Mouse (Mus musculus) ovary, adult 18-20 months (tissue): ENCODE measurements around the gene Snx18.

ENCODE experiments used
- DNase-seq: peaks from one replicate; pipeline ENCODE4 v3.0.0; 2022; ENCODE audit warnings: low spot score, mixed read lengths

The Snx18 gene

DNA sequence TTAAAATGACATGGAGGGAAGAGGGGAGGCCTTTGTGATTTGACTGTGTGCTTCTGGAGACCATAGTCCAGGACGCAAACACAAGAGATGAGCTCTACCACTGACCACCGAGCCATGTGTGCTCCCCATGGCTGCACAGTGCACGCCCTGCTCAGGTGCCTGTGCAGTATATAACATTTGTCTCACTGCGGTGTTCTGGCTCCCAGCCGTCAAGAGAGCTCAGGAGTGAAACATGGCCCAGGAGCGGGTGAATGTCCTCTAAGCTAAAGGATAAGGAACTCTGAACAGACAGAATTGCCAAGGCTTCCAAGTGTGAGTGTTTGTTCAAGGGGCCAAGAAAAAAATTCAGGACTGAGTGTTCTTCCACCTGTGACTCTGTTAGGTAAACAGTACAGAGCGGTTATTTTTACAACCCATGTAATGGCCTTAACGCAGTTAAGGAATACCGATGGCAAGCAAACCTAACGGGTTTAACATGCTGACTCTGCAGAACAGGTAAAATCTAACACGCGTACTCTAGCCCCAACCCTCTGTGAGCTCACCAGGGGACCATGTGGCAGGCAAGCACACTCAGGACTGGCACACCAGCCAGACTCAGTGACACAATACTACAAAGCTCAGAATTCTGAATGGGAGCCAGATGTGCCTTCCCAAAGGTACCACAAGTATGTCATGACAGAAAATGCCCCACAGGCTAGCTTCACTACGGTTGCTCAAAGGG is 21.4 kb downstream of the Snx18 start:
- no peak for DNase-seq

DNA sequence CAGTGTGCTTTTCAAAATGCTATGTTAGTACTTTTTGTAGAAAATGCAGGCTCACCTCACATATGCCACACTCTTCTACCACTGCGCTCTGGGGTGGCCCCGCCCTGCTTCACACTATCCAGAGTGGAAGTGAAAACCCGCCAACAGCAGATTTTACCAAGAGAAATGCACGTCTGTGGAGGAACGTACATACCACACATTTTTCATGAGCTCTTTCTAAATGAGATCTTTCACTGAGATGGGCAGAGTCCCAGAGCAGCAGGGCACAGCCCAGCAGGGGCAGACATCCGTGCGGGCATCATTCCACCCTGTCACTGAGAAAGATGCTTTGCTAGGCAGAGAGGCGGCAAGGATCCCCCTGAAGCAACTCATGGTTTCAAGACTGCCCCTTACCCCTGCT is 22.4 kb downstream of the Snx18 start:
- no peak for DNase-seq

DNA sequence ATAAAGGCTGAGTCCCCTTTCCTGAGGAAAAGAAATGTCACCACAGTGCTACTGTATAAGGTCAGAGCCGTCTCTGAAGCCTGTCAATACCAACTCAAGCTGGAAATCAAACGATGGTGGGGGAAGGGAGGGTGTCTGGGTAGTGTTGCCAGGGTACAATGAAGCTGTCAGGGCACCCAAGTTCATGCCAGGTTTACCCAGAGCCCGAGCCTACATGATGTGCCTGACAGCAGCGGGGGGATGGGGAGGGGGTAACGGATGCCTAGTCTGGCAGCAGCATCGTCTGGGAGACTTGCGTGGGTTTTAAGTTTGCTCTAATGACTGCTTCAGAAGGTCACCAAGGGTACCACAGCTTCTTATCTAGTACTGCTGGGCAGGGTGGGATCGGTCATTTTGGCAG is 23.1 kb downstream of the Snx18 start:
- no peak for DNase-seq

DNA sequence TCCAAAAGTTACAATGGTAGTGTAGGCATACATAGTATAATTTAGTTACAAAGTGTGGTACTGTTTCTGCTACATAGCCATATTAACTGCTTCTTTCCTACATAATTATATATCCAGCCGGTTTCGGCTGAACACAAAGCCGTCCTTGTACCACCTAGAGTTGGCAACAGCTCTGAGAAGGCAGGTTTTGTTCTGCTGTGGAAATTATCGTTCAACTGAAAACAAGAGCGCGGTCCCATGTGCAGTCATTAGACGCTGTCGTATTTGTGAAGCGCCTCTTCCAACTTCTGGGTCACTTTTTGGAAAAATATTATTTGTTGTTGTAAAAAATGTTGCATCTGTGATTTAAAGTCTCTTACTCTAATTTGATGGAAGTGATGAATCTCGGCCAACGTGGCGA is 24.0 kb downstream of the Snx18 start:
- DNase-seq = no peak

DNA sequence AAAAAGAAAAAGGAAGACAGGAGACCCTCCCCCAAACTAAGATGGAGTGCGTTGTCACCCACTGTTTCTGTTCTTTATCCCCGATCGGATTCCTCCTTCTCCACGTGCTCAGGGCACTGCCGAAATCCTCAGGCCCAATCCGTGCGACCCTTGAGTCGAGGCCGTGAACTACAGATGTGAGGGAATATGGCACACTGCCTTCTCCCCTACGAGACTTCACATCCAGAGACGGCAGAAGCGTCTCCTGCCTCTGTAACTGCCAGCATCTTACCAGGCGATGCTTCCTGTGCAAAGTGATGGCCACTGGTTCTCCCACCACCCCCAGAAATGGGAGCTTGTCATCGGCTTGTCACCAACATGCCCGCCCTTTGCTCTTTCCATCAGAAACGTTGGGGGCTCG is 24.7 kb downstream of the Snx18 start:
- no peak for DNase-seq

DNA sequence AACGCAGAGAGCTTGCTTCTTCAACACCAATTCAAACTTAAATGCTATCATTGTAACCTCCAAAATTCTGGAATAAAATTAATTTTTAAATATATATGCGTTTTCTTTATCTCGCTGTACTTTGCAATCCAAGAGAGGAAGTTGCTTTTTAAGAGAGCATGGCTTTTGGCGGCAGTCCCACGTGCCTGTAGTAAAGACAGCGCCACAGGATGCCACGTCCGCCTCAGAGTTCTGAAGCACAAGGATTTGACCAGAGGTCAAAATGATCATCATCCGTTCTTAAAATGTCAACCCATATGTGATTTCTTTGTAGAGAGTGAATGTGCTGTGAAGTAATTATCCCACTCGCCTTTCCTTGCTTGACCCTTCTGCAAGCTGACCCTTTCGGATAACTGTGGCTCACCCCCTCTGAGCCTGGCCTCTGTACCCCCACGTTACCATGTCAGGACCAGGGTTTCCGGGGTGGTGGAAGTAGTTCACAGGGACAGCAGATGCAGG is 25.6 kb downstream of the Snx18 start:
- DNase-seq = no peak

DNA sequence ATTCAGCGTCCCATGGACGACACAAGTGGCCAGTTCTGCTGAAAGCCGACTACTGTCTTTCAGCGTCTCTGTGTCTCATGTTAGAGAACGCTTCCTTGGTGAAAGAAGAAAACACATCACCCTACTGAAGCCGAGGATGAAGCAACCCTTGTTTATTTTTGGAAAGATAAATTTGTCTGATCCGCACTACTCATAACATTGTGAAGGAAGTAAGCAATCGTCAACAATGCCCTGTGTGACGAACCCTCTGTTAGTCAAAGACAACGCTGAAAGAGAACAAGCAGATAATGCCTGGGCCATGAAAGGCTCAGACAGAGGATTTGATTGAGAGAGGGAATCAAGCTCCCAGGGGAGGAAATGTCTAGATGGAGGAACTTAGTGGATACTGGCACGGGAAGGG is 27.0 kb downstream of the Snx18 start:
- DNase-seq = no peak

DNA sequence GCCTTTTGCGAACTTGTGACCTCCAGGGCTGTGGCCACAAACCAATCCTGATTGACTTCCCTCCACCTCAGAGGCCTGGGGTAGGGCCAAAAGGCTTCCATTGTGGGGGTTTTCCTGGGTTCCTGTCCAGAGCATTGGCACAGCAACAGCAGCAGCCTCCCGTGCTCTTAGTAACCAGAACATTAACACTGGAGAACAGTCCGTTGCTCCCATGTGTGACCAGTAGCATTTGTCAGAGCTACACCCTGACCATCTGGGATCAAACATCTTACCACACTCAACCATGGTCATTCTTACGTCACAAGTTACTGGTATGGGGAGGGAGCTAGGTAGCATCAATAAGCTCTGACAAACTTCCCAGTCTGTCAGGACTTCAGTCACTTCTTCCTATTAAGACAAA is 28.1 kb downstream of the Snx18 start:
- DNase-seq = no peak

DNA sequence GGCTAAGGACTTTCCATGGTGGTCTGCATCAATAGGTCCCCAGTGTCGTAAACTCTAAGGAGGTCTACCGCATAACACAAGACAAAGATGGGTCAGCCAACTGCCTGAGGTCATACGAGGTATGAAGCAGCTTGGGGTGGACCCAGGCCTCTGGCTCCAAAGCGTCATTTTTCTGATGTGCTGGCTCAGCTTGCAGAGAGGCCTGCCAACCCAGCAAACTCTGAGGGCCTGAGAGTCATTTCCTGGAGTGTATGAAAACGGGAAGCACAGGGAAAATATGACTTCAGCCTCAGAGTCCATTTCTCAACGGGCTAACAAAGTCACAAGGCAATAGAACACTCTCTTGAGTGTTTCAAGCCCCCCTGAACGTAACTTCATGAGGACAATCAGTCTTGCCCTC is 28.9 kb downstream of the Snx18 start:
- no peak for DNase-seq

DNA sequence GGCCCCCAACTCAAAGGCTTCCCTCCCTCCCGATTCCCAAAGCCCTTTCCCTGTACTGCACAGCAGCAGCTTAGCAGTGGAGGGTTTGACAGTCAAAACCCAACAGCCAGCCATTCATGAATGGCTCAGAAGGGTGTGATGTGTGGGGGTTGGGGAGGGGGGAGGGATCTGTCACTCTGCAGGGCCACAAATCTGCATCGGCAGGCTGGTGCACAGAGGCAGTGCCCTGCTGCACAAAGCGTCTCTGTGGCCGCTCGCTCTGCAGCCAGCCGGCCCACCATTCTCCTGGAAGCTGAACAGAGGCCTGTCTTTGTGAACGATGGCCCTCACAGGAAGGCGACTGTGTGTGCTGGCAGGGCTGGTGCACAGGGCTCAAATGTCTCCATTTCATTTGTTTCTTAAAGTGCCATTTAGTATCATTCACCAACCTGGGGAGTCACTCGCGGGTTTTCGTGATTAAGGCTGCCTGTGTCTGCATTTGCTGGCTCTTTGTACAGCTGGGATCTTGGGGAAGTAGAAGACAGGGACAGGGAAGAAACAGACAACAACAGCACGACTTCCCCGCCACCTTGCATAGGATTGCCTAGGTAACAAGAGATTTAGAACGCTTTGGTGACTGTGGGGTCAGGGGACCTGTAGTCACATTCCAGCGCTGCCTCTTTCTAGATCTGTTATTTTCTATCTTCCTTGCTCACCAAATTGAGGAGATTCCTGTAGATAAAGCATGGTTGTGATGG is 31.0 kb downstream of the Snx18 start:
- no peak for DNase-seq

DNA sequence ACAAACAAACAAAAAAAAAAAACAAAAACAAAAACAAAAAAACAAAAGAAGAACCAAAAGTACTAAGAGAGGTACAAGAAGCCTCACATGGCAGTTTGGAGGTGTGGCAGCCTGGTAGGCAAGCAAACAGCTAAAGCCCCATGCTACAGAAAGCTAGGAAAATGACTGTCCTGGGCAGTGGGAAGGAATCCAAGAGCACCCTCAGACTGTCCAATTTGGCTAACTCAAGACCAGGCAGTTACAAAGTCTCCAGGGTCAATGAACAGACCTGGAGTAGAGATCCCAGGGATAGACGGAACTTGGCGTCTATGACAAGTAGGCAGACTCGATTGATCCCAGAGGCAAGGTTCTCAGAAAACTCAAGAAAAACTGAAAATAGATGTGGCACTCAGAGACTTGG is 32.8 kb downstream of the Snx18 start:
- no peak for DNase-seq

DNA sequence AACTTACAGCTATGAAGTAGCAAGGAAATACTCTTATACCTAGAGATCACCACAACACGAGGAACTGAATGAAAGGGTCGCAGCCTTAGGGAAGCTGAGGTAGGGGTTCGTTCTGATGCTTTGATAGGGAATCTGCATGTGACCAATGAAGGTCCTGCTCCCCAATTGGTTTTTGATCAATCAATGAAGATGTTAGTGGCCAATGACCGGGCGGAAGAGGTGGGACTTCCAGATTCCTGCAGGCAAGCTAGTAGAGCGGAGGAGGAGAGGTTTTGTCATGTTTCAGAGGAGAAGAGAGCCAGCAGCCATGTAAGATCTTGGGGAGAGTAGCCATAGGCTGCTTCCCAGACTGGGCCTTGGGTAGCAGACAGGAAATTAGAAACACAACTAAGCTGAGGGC is 33.9 kb downstream of the Snx18 start:
- DNase-seq = no peak

DNA sequence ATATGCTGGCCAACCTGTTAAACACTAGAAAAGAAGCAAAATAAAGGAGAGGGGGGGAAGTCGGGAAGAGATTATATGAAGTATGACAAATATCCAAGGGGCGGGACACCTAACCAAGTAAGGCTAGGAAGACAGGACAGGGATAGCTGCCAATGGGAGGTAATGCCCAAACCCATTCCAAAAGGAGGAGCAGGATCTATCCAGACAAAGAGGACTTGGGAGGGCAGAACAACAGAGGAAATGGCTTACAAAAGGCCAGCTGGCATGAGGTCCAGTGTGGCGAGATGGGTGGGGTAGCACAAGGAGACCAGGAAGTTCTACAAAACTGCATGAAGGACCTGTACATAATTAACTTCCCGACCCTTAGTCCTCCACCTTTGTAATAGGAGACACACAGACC is 34.8 kb downstream of the Snx18 start:
- no peak for DNase-seq

DNA sequence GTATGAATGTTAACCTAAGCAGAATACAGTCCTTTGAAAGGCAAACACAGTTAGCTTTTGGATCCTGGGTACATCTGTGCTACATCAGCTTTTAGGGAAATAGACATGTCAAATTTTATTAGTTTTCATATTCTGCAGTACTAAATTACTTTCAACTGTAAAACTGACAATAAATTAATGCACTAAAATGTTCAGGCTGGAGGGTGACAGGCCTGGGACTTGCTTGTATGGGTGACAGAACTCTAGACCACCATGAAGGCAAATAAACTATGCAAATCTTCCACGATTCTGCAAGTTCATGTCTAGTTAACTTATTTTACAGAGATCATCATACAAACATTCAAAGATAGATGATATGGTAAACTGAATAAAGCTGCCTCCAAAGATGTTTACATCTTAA is 36.3 kb downstream of the Snx18 start:
- no peak for DNase-seq

DNA sequence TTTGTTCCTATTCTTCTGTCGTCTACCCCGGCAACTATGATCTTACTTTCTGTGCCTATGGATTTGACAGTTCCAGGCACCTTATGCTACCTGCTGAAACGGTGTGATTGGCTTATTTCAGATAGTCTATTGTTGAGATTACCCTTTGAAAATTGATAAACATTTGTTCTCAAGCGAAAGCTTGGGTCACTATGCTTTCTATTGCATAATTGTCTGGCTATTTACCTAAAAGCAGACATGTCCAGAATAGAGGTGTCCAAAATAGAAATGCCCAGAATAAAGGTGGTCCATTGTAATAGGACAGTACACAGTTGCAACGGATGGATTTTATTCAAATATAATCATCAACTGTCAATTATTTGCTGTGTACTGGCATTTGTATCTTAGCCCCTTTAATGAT is 36.9 kb downstream of the Snx18 start:
- no peak for DNase-seq

DNA sequence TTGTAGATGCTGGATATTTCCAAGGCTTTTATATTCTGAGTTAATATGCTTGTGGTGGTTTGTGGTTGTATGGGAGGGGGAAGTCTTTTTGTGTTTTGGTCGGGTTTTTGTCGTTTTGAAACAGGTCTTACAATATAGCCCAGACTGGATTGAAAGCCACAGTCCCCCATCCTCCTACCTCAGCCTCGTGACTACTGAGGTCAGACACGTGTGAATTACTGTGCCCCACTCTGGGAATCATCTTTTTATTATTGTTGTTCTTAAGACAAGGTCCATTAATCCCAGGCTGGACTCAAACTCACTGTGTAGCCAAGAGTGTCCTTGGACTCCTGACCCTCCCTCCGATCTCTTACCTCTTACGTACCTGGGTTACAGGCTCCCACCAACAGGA is 38.0 kb downstream of the Snx18 start:
- no peak for DNase-seq

DNA sequence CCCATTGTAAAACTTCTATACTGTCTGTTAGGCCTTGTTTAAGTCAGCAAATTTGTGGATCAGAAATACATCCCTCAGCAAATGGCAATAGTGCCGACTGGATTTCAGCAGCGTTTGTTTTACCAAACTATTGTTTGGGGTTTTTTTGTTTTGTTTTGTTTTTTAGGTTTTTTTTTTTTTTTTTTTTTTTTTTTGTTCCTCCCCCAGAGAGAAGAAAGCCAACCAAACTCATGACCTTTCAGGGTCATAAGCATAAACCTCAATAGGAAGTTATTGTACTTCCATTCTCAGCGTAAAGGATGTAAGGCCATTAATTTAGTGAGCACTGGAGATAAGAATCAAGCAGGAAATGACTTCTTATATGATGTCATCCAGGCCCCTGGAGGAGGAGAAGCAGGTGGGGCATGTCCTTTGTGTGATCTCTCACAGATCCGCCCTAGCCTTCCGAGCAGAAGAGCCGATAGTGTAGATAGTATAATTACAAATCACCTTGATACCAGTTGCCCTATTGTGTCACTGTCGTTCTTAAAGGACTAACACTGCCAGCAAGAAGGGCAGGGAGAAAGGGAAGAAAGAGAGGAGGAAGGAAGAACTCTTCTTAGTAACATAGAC is 38.5 kb downstream of the Snx18 start:
- DNase-seq = no peak

DNA sequence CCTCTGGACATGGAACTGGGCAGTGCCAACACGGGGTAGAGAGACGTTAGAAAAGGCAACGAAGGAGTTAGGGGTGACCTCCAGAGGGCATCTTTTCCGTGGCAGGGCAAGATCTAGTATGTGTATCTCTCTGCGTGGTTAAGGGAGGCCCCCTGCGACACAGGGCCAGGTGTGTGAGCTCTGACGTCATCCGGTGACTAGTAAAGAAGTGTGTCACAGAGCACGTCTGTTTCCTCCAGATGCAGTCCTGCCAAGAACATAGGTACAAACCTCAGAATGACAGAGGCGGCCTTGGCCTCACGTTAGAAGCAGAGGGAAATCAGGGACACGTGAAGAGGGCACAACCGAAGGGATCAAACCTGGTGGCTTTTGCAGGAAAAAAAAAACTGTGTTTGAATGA is 44.1 kb downstream of the Snx18 start:
- no peak for DNase-seq

DNA sequence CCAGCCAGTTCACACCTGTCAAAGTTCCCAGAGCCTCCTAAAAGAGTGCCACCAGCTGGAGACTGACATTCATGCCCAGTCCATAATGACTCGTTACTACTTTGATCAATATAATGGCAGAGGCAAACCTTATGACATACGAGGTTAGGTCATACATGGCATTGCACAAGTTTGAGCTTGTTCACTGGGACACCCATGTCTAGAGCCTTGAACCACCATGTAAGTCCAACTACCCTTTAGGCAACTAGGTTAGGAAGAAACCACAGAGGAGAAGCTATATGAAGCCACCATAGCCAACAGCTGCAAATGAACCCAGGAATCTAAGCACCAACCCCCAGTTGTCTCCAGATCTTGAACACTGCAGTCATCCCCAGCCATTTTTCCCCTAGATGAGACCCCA is 45.0 kb downstream of the Snx18 start:
- DNase-seq = no peak

DNA sequence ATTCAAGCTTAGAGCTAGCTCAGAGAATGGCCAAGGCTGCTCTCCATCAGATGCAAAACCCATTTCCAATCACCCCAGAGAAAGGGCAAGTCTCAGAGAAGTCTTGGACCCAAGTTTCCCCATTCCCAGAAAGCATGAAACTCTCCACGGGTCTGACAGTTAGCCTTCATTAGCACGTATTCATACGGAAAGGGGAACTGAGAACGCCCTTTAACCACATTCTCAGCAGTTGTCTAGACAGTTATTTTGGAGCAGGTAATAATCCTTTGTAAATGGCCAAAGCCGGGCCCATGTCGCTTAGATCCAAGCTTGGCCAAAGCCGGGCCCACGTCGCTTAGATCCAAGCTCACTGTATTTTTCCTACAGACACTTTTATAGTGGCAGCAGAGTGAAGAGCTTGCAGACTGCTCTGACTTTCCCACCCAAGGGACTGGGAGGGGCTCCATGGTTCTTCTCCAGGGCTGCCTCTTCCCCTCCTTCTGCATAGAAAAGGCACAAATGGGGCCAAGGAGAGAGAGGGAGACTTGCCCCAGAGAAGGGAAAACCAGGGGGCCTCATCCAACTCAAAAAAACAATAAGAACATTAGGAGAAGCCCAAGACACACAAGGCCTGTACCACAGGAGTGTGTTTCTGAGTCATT is 46.2 kb downstream of the Snx18 start:
- no peak for DNase-seq

DNA sequence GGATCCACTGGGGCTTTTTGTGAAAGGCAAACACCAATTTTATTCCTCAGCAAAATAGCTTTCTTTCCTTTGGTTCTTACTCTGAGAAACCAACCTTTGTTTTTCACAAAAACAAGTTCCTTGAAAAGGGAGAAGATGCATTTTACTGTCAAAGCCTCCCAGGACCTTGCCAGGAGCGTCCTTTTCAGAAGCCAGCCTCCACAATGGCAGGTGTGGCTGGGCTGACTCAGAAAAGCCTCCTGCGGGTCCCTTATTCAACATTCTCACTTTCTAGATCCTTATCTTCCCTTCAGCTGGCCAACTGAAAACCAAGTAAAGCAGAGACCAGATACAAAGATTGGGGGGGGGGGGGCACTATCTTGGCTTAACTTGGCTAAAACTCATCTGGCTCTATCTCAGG is 48.8 kb downstream of the Snx18 start:
- DNase-seq = no peak

DNA sequence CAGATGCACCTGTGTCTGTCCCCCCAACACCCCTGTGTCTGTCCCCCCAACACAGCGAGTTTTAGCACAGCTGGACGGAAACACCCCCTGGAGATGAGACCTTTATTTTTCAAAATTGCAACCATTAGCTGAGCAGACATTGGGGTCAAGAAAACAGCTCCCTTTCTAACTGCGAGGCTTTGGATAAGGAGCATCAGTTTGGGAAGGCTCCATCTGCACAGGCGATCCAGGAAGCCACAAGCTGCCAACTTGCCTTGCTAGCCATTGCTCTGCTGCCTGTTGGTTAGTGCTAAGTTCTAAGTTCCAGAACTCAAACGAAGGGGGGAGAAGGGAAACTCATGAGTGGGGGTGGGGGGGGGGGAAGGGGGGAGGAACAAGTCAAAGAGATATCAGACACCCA is 51.4 kb downstream of the Snx18 start:
- no peak for DNase-seq

DNA sequence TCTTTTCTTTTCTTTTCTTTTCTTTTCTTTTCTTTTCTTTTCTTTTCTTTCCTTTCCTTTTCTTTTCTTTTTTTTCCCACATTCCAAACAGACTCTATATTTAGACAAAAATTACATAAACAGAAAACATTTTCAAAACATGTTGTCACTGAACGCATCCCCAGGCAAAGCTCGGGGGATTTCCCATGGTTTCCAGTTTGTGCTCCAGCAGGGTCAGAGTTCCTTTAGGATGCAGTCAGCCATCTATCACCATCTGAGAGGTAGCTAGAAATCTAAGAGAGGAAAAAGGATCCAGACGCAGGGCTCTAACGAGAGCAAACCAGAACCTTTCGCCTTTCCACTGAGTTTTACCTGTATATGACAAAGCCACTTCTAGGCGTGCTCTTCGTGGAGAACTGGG is 52.0 kb downstream of the Snx18 start:
- no peak for DNase-seq
